Mouse (Mus musculus) forebrain, embryonic 16.5 days (tissue): Measurements from ENCODE around the gene Piezo1. TPM values are rescaled to one million over a fixed set of nuclear protein-coding genes. Genes with fewer than 3 reads are reported as not detected.
A peak's percentile ranks its signal among the peaks of the same experiment; 100 is the strongest.

Source experiments
- ATAC-seq: fragments of 200-750 bp; cut with Nextera tagmentation; 2 replicates; pipeline ENCODE4 v1.8.0; 2017; ENCODE audit warnings: mild to moderate bottlenecking, moderate library complexity
- H3K27ac ChIP-seq: fragments of 300-500 bp; sonication (generic); 2 replicates; pipeline ENCODE4 v1.5.1; 2014; ENCODE audit warnings: low read length, control low read depth
- H3K27me3 ChIP-seq: fragments of 300-500 bp; sonication (generic); replicated peaks from 2 replicates; pipeline ENCODE4 v1.6.1; 2014; ENCODE audit warnings: low read length; ENCODE audit not compliant: control insufficient read depth, insufficient read depth
- H3K36me3 ChIP-seq: fragments of 300-500 bp; sonication (generic); 2 replicates; pipeline ENCODE4 v1.6.1; 2014; ENCODE audit not compliant: control insufficient read depth, insufficient read depth
- H3K4me1 ChIP-seq: fragments of 300-500 bp; sonication (generic); replicated peaks from 2 replicates; pipeline ENCODE4 v1.6.1; 2014; ENCODE audit warnings: low read length; ENCODE audit not compliant: control insufficient read depth, insufficient read depth
- H3K4me2 ChIP-seq: fragments of 300-500 bp; sonication (generic); 2 replicates; pipeline ENCODE4 v1.6.1; 2014; ENCODE audit warnings: mild to moderate bottlenecking, low read length, control low read depth
- H3K4me3 ChIP-seq: fragments of 300-500 bp; sonication (generic); replicated peaks from 2 replicates; pipeline ENCODE4 v1.5.1; 2014; ENCODE audit warnings: mild to moderate bottlenecking, low read length, control low read depth
- H3K9ac ChIP-seq: fragments of 300-500 bp; sonication (generic); replicated peaks from 2 replicates; pipeline ENCODE4 v1.6.1; 2014; ENCODE audit warnings: low read depth, low read length, control low read depth
- H3K9me3 ChIP-seq: fragments of 300-500 bp; sonication (generic); 2 replicates; pipeline ENCODE4 v1.6.1; 2016; ENCODE audit warnings: low read length; ENCODE audit not compliant: control insufficient read depth
- WGBS: fragments of 180-500 bp; shearing (Covaris S2); extraction: QIAGEN DNeasy Blood & Tissue Kit; methylation state at CpG from one replicate; pipeline ENCODE4 v1.1.7; 2014; 5-methylcytosine and 5-hydroxymethylcytosine counted together
- polyA plus RNA-seq: library from polyadenylated mRNA; unstranded; fragments of >200 nt; fragmentation: Nextera tagmentation; extraction: Ambion mirVana; gene quantifications from 2 replicates; pipeline ENCODE4 v1.2.1, GENCODE M21; 2015

The Piezo1 gene
- polyA plus RNA-seq: 1.9 and 3.4 TPM in 2 replicates

DNA sequence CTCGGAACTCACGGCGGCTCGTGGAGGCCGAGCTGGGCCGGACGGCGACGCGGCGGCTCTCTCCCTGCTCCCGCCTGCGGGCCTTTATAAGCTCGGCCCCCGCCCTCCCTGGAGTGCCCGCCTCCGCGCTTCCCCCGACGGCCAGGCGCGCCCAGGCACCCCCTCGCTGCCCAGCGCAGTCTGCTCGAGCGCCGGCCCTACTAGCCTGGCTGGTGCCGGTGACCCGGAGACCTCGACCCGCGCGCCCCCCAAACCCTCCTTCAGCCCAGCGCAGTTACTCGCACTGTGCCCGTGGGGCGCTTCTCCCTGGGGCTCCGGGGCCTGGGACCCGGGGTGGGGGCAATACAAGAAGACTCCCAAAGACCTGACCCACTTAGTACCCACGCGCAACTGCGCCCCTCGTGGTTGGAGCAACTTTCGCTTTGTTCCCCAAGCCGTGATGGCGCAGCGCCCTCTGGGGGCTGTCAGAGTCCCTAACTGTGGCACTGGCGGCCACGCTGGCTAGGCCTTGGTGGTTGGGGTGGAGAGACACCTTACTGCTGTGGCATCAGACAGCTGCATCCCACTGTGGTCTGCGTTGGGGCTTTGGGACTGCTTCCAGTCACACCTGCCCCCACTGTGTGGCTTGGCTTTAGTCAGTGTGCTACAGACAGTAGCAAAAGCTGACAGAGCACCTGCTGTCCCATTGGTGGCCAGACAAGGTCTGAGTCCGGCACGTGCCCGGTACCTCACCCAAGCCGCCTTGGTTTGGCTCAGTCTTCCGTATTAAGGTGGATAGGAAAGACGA, at the start of gene Piezo1:
Gene Piezo1 (minus strand): TSS at position 65 of the 787 bp plus-strand sequence.
- Histone ChIP-seq H3K36me3 (no peaks in the 10 kb centered on the region), H3K9me3 (no peaks in the 10 kb centered on the region), H3K4me2 (peak within 1 kb of the TSS; percentile 67), H3K4me3 (peak within 1 kb of the TSS; percentile 52), H3K27me3 (peaks cover 22% of the 10 kb centered on the region), H3K4me1 (peaks cover 25% of the 10 kb centered on the region), H3K27ac (no peak within 1 kb of the TSS), H3K9ac (peak within 1 kb of the TSS; percentile 61)
- WGBS: 11% methylated on average over 56 of the region's 56 CpGs
- peak; percentile 65 for ATAC-seq

DNA sequence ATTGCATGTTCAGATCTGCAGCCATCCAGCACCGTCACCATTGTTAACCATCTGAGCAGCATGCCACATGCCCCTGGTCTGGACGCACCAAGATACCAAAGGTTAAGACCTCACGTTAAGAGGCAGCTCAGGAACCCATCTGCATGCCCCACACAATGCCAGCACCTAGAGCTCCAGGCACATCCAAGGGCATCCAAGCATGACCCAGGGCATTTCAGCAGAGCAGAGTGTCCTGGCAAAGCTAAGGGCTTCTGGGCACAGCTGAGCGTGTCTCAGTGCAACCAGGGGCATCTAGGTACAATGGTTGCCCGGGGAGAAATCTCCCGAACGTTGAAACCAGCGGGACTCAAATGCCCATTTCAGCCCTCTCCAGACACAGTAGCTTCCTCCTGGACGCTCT, 49.5 kb upstream of the Piezo1 start:
- no peak overlapping the region for H3K4me2 ChIP-seq
- ATAC-seq: no peak
- H3K4me3 ChIP-seq: no peak overlapping the region
- 91% methylated on average over 9 of the region's 9 CpGs for WGBS
- H3K9ac ChIP-seq: no peak overlapping the region
- no peaks in the 10 kb centered on the region for H3K36me3 ChIP-seq
- H3K27me3 ChIP-seq: no peaks in the 10 kb centered on the region
- H3K9me3 ChIP-seq: no peaks in the 10 kb centered on the region
- H3K4me1 ChIP-seq: no peaks in the 10 kb centered on the region
- no peak overlapping the region for H3K27ac ChIP-seq

DNA sequence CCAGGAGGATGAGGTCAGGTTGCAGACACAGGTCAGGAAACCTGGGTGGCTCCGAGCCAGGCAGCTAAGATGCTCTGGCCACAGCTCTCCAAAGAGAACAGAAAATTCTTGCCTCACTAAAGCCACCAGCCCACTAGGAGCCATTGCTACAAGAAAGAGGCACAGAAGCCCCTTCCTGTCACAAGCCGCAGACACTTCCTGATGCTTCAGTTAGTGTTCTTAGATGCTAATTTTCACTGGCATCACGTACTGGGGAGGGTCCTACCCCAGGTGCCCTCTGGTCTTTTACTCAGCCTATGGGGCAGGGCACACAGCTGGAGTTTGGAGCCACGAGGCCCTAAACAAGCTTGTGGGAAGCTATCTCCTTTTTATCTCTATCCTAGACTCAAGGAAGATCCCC, 44.9 kb upstream of the Piezo1 start:
- Histone ChIP-seq H3K9me3 (no peaks in the 10 kb centered on the region), H3K9ac (no peak overlapping the region), H3K4me1 (no peaks in the 10 kb centered on the region), H3K27ac (no peak overlapping the region), H3K4me2 (no peak overlapping the region), H3K36me3 (no peaks in the 10 kb centered on the region), H3K4me3 (no peak overlapping the region), H3K27me3 (no peaks in the 10 kb centered on the region)
- no peak for ATAC-seq
- 57% methylated on average over 4 of the region's 4 CpGs for WGBS

DNA sequence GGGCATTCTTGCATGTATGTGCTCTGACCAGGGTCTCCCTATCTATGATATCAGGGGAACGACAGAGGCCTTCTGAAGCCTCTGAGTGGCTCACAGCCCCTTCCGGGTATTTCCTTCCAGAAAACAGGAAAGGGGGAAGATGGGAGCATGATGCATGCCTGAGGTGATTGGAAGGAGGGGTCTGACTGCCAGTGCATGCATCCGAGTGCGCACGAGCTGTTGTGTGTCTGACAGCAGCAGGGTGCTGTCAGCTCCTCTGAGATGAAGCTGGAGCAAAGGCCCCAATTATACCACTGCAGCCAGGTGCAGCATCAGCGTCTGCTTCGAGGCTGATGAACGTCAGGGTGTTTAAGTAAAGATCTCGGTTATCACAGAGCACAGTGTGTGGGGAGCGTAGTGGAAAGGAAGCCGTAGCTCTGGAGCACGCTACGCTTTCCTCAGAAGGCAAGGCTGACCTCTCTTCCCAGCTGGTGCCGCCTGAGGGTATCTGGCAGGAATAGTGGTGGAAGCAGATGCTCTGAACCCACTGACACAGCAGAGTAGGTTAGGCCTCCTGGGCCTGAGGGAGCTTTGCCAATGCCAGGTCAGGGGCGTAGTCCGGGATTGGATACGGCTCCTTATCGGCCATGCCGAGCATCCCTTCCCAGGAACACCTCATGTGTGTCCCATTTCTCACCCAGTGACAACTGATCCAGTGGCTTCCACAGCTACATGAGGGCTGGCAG, 42.8 kb upstream of the Piezo1 start:
- Histone ChIP-seq H3K36me3 (no peaks in the 10 kb centered on the region), H3K4me1 (no peaks in the 10 kb centered on the region), H3K27me3 (no peaks in the 10 kb centered on the region), H3K27ac (peak overlapping the region; percentile 6), H3K4me3 (no peak overlapping the region), H3K4me2 (no peak overlapping the region), H3K9ac (no peak overlapping the region), H3K9me3 (no peaks in the 10 kb centered on the region)
- 75% methylated on average over 19 of the region's 19 CpGs for WGBS
- ATAC-seq: peak; percentile 36; the same call in 1 of the 2 replicates

DNA sequence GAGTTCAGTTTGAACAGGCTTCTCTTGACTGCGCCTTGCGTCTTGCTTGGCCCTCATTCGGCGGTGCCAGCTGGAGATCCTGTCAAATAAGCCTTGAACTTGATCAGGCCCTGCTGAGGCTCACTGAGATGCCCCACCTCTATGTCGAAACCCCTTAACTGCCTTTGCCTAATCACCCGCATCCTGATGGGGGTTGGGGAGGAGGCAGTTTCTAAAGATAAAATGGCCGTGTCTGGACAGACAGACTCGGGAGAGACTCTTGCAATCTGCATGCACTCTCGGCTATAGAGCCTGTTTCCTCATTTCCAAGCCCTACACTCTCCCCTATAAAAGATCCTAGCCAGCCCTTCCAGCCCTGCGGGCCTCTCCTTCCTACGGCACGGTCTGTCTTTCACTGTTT, 42.1 kb upstream of the Piezo1 start:
- Histone ChIP-seq H3K4me3 (no peak overlapping the region), H3K27me3 (no peaks in the 10 kb centered on the region), H3K4me1 (no peaks in the 10 kb centered on the region), H3K27ac (no peak overlapping the region), H3K4me2 (no peak overlapping the region), H3K9ac (no peak overlapping the region), H3K9me3 (no peaks in the 10 kb centered on the region), H3K36me3 (no peaks in the 10 kb centered on the region)
- WGBS: 78% methylated on average over 12 of the region's 12 CpGs
- no peak for ATAC-seq

DNA sequence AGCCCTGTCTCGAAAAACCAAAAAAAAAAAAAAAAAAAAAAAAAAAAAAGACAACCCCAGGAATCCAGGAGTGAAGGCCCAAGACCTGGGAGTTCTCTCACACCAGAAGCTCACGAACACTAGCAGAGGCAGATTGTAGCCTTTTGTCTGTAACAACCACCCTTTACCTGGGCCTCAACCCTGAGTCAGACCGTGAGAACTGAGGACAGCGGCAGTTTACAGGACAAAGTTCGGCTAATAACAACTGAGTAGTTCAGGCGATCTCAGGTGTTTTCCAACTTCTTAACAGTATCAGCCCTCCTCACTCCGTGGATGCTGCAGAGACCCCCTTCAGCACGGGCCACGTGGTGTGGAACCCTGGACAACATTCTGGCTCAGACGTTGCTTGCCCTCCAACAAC, 35.6 kb upstream of the Piezo1 start:
- WGBS: 81% methylated on average over 10 of the region's 10 CpGs
- H3K4me2 ChIP-seq: no peak overlapping the region
- no peak overlapping the region for H3K27ac ChIP-seq
- no peaks in the 10 kb centered on the region for H3K36me3 ChIP-seq
- no peak for ATAC-seq
- H3K4me1 ChIP-seq: peaks cover 7% of the 10 kb centered on the region
- no peak overlapping the region for H3K4me3 ChIP-seq
- H3K27me3 ChIP-seq: no peaks in the 10 kb centered on the region
- H3K9ac ChIP-seq: no peak overlapping the region
- no peaks in the 10 kb centered on the region for H3K9me3 ChIP-seq

DNA sequence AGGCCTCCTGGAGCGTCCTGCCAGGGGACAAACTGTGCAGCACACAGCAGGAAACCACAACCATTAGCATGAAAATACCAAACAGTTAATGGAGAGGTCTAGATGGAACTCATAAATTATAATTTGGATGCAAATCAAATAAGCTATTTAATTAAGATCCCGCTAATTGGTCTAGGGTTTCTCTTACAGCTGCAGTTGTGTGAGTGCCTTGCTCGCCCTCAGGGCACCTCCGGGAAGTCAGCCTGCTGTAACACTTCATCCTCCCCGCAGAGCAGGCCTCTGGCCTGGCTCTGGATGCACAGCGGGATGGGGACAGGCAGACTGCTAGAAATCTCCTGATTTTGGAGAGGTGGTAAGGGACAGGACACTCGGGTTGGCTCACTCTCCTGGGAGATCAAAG, 35.0 kb upstream of the Piezo1 start:
- H3K36me3 ChIP-seq: no peaks in the 10 kb centered on the region
- H3K9me3 ChIP-seq: no peaks in the 10 kb centered on the region
- H3K4me1 ChIP-seq: peaks cover 7% of the 10 kb centered on the region
- WGBS: 25% methylated on average over 7 of the region's 7 CpGs
- no peak overlapping the region for H3K9ac ChIP-seq
- no peak overlapping the region for H3K4me3 ChIP-seq
- no peak overlapping the region for H3K27ac ChIP-seq
- H3K4me2 ChIP-seq: no peak overlapping the region
- ATAC-seq: peak; percentile 57; the same call in 1 of the 2 replicates
- no peaks in the 10 kb centered on the region for H3K27me3 ChIP-seq

DNA sequence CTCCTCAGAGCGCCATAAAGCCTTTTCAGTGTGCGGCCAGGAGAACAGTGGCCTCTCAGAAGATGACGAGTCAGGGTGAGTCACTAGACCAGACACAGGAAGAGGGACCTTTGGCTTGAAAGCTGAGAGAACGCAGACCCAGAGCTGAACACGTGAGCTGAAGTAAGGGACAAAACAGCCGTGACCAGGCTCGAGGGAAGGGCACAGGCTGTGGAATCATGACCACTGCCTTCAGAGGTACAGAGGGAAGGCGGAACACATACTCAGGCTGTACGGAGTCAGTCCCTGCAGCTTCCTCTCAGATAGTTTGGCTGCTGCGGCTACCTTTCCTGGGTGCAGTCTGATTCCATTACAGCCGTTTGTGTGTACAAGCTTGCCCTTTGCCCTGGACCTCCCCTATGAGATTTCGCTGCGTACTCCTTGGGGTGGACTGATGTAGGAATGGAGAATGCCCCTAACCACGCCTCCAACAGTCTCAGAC, 34.3 kb upstream of the Piezo1 start:
- Histone ChIP-seq H3K4me1 (peaks cover 7% of the 10 kb centered on the region), H3K27me3 (no peaks in the 10 kb centered on the region)
- 81% methylated on average over 14 of the region's 14 CpGs for WGBS

DNA sequence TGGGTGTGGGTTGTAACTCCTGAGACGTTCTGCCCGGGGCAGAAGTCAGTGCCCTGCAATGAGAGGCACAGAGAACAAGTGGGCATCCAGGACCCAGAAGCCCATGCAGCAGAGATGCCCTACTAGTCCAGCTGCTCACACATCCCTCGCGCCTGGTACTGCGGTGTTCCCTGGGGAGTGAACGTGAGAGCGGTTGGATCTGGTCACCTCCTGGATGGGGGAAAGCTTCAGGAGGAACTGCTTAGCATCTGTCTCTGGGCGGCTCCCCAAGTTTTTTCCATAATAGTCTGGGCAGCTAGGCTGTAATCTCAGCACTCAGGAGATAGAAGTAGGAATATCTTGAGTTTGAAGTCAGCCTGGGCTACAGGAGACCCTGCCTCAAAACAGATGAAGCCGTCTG, 33.9 kb upstream of the Piezo1 start:
- Histone ChIP-seq H3K36me3 (no peaks in the 10 kb centered on the region), H3K27me3 (no peaks in the 10 kb centered on the region), H3K27ac (no peak overlapping the region), H3K4me1 (peaks cover 7% of the 10 kb centered on the region), H3K9ac (no peak overlapping the region), H3K4me2 (no peak overlapping the region), H3K4me3 (no peak overlapping the region), H3K9me3 (no peaks in the 10 kb centered on the region)
- ATAC-seq: no peak
- WGBS: 83% methylated on average over 9 of the region's 9 CpGs

More for the DNA sequence above, 34.3 kb upstream of the Piezo1 start:
- no peaks in the 10 kb centered on the region for H3K9me3 ChIP-seq
- no peak for ATAC-seq
- no peak overlapping the region for H3K4me3 ChIP-seq
- no peak overlapping the region for H3K4me2 ChIP-seq
- no peaks in the 10 kb centered on the region for H3K36me3 ChIP-seq
- no peak overlapping the region for H3K9ac ChIP-seq
- H3K27ac ChIP-seq: no peak overlapping the region
